Mouse (Mus musculus): ENCODE data around the gene Cpa5.
A peak's percentile ranks its signal among the peaks of the same experiment; 100 is the strongest.

Gene Cpa5

DNA sequence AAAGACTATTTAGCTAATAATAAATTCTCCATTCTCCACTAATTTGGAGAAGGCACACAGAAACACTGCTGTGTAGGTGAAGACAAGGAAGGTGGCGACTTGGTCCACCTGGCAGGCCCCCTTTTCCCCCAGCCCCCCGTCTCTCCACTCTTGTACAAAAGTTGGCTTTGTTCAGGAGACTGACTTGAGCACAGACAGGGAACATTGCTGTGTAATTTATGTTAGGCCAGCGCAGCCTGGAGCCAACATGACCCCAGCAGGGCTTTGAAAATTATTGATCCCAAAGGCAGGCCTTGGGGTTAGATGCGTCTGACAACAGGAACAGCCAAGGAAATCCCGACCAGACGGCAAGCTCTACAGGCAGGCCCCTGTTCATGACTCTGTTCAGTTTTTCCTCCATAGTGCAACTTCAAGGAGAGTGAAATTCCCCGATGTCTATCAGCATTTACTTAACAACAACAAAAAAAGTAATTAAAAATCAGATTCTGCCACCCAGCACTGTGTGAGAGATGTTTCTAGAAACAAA, 6.4 kb upstream of the Cpa5 start:
- no peak for DNase-seq

DNA sequence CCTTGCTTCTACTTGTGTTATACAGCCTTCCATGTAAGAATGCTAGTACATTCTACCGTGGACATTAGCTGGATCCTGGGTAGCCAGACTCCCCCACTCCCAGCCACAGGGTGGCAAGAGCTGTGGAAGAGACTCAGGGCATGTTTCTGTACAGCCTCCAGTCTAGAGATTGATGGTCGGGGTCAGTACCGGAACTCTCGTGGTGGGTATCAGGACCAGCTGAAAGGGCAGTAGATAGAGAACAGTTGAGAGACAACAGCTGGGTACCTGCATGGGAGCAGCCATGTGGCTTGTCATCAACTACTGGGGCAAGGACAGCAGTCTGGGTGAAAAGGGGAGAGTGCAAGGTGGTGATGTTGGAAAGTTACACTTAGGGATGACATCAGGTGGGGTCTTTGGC, 5.7 kb upstream of the Cpa5 start:
- no peak for DNase-seq

DNA sequence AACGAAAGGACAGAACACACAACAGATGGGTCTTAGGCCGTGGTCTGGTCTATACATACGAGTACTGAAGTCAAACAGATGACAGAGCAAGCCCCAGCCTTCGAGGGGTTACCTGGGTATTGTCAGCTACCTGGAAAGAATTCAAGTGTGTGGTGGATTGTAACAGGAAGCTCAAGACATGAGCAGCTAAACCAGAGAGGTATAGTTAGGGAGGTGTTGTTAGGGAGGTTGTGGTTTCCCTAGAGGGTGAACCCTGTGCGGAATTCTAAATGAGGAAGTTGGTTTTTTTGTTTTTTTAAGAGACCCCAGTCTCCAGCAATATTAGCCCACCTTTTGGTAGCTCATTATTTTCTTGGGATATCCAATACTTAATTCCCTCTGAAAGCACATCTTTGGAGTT, 5.1 kb upstream of the Cpa5 start:
- DNase-seq = no peak

DNA sequence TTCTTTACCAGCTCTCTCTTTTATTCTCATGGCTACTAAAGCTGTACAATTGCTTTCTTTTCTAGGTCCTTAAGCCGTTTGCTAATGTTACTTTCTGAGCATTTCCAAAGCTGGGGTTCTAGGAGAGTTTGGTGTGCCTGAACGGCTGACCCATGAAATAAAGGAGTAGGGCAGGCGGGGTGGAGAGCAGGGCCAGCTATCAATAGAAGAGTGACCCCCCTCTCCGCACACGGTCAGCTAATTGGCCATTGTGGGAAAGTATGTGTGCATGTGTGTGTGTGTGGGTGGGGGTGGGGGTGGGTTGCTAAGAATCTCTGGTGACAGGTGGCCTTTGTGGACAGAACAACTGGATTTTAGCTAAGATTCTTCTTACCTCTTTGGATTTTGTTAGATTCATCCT, 402 bp downstream of the Cpa5 start:
- no peak for DNase-seq

DNA sequence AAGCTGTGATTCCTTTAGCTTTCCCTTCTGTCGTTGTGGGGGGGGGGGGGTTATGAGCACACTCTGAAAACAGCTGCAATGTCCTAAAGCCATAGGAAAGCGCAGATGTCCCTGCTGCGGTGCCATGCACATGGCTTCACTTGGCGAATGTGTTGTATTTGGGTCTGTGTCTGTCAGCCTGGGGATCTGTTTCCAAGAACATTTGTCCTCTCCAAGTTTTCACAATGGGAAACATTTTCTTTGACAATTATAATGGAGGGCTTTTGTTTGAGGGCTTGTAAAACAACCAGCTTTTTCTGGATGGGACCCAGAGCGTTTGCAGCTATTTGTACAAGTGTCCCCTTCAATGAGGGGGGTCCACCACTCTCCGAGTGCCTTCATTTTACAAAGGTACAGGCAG, 3.4 kb downstream of the Cpa5 start:
- DNase-seq = no peak

DNA sequence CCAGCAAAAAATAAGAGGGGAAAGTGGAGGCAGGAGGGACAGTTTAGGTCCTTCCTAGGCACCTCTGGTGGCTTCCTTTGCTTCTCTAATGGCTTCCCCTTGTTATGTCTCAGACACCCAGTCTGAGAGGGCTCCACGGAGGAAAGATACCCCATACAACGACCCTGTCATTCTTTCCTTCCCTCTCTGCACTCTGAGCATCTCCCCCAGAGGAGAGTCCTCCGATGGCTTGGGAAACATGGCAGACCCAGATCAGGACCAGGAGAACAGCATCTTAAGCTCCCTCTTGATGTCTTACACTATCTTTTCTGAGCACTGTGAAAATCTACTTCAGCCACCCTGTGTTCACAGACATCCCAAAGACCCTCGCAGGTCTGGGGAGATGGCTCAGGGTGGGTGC, 4.9 kb downstream of the Cpa5 start:
- DNase-seq = no peak

DNA sequence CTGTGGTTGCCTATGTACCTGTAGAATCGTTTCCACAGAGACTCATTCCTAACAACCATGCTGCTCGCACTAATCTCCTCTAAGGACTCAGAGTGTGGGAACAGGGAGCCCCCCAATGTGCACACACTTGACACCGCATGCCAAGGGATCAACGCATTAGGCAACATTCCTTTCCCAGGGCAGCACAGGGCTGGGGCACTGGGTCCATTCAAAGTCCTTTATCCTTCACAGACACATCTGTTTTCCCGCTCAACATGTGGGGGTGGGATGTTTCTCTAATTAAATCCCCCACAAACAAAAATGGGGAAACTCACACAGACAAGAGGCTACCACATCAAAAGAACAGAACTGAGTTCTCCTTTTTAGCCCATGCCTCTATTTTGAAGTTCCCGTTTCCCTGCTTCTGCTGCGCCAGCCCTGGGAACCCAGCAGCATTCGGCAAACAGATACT, 5.7 kb downstream of the Cpa5 start:
- no peak for DNase-seq

DNA sequence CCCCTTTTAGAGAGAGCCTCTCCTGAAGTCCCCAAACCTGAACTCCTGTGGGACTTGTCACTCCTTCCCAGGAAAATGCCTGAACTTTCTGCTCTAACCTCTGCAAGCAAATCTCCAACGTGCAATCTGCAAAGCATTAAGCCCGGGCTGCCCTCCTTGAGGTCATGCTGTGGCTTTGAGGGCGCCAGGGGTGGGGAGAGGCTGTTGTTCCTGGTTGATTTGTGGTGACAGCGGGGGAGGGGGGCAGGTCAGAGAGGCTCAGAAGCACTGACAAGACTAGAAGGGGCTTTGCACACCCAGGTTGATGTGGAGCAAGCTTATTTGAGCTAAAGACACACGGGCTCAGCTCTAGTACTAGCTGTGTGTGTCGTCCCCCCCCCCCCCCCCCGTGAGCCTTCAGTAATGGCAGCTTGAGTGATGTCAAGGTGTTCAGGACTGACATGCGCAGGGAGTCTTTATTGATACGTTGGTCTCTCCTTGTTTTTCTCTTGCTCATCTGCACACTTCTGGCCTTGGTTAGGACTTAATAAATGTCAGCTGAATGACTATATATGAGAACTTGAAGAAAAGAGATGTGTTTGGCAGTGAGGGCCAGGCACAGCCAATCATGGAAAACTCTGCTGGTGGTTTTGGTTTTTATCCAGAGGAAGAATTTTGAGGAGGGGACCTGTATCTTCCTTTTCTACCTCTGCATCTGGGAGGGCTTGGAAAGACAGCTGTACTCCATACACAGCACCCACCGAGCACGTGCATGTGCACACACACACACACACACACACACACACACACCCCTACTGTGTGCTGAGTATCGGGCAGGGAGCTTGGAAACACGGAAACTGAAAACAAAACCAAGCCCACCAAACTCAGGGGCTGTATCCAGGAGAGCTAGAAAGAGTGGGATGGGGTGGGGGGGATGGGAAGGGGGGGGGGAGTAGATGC, 6.5 kb downstream of the Cpa5 start:
- no peak for DNase-seq

DNA sequence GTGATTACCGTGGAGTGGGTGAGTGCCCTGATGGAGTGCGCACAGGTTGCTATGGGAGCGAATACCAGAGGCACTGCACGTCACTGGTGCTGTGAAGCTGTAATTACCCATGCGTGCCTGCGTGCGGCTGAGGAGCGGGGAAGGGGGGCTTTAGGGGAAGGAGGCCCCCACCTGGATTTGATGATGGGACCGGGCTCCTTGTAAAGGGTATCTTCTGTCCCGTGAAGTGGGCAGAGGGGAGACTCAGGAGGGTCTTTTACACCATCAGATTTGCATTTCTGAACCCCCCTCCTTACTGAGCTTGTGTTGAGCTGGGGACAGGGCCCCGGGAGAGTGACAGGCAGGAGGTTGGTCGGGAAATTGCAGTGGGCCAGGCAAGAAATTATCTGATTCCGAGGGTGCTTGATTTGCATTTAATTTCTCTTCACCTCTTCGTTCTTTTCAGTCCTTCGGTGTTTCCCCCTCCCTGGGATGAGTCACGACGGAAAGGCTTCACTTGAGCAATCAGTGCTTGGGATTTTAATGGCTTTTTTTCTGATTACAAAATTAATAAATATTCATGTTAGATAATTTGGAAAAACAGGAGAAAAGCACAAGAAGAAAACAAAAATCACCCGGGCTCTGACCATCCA, 7.3 kb downstream of the Cpa5 start:
- no peak for DNase-seq

DNA sequence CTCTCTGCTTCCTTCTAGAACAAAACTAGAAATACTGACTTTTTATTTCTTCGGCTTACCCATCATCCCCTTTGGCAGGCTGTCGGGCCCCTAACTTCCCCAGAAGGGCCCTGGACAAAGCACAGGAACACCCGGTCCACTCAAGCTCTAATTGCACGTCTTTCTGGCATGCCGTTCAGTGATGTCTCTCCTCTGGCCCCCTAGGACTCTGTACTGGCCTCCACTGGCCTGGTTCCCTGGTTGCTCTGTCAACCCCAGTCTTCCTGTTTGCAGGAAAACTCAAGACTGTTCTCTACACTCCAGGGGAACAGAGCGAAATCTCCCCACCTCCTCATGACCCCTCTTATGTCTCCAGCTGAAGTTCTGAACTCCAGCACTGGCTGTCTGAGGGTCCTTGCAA, 7.9 kb downstream of the Cpa5 start:
- DNase-seq = no peak

DNA sequence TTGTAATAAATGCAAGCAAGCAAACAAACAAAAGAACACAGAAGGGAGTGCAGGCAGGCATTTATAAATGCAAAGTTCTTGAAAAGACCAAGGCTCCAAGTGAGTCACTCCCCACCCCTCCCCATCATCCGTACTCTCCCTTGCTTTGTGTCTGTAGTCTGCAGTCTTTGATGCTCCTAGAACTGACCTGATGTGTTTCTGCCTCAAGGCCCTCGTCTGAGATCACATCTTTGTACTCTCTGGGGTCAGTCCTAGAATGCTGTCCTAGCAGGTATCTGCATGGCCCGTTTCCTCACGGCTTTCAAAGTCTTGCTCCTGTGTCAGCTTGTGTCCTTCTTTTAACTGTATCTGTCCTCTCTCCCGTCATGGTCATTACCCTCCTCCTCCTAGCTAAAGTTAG, 8.8 kb downstream of the Cpa5 start:
- DNase-seq = no peak

DNA sequence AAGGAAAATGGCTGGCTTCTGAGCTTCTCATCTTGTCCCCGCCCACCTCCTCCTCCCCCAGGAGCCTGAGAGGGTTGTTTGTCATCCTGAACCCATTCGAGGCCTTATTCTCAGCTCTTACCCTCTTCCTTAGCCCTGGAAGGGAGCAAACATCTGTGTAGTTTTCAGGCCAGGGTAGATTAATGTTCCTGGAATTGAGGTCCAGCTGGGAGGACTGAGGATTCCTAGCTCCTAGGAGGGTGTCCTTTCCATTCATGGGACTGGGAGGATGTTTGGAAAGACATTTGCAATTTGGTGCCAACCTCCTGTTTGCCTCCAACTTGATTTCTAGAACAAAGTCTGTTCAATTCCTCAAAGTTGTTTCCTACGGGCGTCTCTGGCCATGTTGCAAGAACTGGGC, 9.8 kb downstream of the Cpa5 start:
- DNase-seq = no peak

DNA sequence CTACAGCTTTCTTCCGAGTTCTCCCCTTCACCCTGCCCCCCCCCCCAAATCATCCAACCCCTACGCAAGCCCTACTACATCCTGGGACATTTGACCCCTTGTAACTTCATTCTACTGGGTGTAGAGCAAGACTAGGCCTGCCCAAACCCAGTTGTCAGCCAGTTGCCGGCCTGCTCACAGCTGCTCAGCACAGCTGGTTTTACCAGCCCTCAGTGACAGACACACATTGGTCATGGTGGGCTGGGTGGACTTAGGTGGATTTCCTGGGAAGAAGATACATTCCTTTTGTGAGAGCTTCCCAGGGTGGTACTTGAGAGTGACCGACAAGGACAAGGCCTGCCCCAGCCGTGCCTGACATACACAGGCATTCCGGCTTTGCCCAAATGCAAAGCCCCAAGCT, 10.2 kb downstream of the Cpa5 start:
- no peak for DNase-seq

DNA sequence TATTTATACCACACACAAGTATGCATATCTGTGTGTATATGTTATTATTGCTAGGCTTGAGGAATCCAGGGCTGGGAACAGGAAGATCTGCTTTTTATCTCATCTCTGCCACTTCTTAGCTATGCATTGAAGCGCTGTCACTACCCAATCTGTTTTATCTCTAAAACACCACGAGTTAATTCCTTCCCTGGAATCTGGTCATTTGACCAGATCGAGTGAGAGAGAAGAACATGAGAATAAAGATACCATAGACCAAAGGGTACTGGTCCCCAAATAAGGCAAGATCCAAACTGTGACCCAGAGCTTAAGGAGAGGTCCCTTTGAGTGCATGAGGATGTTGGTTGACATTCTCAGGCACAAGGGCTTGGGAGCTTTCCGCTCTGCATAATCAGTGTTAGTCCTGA, 11.2 kb downstream of the Cpa5 start:
- DNase-seq = no peak

DNA sequence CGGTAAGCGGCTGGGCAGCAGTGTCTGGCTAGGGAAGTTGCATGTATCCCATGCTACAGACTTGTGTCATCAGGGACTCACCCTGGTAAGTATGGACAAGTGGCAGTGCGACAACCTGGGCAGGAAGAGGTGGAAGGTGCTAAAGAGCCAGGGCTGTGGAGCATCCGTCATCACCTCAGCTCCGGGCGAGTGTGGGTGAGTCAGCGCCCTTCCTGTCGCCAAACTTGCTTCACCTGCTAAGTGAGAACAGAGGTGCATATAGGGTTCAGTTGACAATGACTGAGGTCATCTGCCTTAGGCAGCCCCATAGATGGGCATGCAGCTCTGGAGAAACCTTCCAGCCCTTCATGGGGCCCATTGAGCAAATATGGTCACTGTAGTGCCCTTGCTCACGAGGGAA, 14.0 kb downstream of the Cpa5 start:
- no peak for DNase-seq

DNA sequence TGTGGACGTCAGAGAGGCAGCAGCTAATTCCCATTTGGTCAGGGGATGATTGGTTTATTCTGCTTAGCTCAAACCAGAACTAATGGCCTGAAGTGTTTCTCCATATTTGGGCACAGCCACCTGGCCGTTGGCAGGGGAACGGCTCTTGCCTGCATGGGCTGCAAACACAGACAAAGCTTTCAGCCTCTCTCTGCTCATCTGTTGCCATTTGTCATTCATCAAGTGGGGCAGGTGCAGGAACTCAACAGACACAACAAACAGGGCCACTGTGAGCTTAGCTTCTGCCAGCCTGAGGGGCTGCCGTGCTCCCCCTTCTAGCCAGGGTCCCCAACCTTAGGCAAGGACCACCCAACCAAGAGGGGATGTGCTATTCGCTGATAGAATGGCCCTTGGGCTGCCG, 17.3 kb downstream of the Cpa5 start:
- peak; percentile 6 for DNase-seq

DNA sequence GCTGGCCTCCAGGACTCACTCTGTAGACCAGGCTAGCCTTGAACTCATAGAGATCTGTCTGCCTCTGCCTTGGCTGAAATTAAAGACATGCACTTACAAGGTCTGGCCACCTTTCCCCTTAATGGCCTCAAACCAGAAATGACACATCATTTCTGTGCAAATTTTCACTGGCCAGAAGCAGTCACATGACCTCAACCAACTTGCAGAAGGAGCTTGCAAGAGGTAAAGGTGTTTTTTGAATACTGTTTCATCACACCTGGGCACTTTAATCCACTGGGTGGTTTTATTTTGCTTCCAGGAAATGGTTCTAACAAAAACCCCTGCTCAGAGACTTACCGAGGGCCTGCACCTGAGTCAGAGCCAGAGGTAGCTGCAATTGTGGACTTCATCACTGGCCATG, 19.2 kb downstream of the Cpa5 start:
- no peak for DNase-seq

DNA sequence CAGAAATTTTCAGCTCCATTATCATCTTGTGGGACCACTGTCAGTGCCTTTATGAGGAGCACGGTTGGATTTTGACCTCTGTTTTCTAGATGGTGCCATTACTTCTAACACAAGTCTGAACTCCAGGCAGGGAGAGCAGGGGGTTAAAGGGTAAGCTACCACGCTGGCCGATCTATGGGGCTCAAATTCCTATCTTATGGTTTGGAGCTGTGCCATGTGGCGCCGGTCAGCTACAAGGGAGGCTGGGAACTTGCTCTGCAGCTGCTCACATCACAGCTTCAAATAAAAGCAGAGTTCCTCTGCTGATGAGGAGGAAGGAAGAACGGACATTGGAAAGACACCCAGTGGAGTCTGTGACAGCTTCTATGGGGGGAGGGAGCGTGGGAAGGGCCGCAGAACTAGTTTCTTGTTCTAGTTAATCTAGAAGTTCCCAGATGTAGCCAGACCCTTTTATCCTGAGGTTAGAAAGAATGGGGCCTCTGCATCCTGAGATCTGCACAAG, 24.6 kb downstream of the Cpa5 start:
- no peak for DNase-seq

DNA sequence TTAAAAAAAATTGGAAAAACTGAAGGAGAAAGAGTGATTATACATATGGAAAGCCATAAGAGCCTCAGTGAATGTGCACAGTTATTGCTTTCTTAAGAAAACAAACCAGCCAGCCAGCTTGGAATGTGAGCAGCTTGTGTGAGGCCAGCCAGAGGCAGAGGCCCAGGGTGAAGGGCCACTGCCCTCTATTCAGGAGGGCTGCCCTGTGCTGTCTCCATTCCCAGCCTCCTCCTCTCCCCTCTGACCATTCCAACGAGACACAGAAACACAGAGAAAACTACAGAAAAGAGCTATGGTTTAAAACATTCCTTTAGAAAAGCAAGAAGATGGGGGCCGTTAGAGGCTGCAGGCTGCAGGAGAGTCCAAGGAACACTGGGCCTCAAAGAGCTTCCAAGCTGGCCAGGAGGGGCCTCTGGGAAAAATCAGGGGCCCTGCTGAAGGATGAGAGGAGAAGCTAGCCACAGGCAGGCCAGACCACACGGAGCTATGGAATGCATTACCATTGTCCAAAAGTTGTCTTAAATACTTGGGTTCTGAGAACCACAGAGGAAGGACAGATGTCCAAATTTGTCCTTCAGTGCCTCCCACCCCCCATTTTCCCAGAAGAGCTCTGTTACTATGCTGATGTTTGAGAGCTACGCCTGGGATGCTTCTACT, 25.5 kb downstream of the Cpa5 start:
- DNase-seq = no peak

DNA sequence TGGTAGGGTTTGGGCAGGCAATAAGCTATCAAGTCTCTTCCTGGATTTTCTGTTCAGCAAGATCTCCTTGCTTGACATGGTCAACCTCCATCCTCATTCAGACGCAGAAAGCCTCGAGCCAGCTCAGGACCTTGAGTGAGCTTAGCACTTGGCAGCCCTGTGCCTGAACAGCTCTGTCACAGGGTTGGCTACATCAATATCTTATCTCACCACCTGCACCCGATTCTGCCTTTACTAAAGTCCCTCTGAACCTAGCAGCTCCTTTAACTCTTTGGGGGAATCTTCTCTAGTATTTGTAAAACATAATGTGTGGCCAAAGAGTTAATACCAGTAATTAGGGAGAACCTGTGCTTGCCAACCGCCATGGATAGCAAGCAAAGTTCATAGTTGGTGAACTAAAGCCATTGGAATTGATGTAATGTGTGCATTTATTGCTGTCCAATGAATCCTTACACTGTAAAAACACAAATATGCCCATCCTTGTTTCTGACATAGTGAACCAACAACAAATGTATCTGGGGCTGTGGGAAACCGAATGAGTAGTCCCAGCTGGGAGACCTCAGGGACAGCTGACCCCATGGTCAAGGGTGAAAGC, 28.0 kb downstream of the Cpa5 start, which contains the start of gene Cpa1:
Gene Cpa1, plus strand, starts transcription at position 545 of the 595 bp plus-strand sequence.
- DNase-seq = no peak

DNA sequence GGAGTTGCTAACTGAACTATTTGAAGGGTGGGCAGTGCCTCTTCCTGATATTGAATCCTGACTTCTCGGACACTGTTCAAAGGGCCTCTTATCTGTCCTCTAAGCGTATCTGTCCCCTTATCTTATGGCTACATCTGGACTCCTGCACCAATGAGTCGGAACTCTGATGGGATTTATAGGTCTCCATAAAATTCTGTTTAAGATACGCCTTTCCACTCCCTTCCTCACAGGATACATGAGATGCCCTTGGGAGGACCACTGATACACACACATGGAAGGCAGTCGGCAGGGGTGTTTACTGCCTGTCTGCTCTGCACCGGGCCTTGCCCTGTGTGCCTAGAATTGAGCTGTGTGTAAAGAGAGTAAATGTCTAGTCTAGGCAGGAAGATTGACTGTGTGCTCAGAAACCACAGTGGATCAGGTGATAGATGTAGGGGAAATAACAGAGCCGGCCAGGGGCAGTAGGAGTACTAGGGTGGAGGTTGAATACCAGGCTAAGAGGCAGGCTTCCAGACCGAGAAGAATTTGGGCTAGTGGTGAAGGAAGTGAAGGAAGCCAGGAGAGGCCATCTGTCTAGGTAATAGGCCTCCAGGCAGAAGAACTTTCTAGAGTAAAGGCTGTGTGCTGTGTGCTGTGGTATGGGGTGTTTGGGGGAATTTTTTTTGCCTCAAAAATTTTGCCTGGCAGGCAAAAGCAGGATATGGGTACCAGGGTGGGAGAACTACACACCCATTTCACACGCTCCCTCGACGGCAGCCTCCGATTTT, 33.1 kb downstream of the Cpa5 start:
- no peak for DNase-seq

DNA sequence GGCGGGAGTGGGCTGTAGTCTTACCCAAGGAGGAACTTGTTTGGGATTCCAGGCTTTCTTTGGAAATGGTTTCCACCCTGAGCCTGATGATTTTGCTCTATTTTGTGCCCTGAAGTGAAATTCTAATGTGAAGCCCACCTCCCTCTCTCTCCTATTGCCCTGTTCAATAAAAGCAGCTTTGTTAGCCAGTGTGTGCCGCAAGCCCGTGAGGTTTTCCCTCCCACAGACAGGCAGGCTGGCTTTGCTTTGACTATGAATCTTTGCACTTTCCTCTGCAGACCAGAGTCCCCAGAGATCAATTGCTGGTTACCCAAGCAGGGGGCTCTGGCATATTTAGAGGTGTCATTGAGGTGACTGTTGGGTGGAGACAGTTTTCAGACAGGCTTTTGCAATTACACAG, 33.7 kb downstream of the Cpa5 start:
- no peak for DNase-seq

Data from cerebellum, adult 8-10 months (tissue).